Mouse (Mus musculus): ENCODE measurements around the gene Ccdc33. TPM values are rescaled to one million over a fixed set of nuclear protein-coding genes. Genes with fewer than 3 reads are reported as not detected.
A peak's percentile ranks its signal among the peaks of the same experiment; 100 is the strongest.

The Ccdc33 gene
- polyA plus RNA-seq, 1 experiment from 2014 or later = not detected

DNA sequence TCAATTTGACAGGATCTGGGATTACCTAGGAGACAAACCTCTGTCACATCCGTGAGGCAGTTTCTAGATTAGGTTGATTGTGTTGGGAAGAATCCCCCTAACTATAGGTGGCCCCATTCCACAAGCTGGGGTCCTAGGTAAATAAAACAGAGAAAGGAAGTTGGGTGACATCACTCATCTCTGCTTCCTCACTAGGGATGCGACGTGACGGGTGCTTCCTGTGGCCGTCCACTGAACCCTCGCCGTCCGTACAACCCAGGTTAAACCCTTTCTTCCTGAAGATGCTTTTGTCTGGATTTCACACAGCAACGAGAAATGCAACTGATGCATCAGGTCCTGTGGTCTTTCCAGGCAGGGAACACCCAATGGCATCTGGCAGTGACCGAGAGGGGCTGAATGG lies 71.6 kb downstream of the Ccdc33 start:
- Histone ChIP-seq H3K9me3 (replicated peaks) (no peaks in the 10 kb centered on the region), H3K9ac (no peak overlapping the region), H3K36me3 (no peaks in the 10 kb centered on the region), H3K4me3 (replicated peaks) (no peak overlapping the region), H3K4me1 (replicated peaks) (no peaks in the 10 kb centered on the region), H3K27me3 (peaks cover 43% of the 10 kb centered on the region), H3K27ac (no peak overlapping the region), H3K4me2 (no peak overlapping the region)
- ATAC-seq (ENCODE audit: low read depth) (no peak), DNase-seq (no peak)
- 21% methylated on average over 10 of the region's 10 CpGs for WGBS (ENCODE audit: insufficient replicate concordance)

DNA sequence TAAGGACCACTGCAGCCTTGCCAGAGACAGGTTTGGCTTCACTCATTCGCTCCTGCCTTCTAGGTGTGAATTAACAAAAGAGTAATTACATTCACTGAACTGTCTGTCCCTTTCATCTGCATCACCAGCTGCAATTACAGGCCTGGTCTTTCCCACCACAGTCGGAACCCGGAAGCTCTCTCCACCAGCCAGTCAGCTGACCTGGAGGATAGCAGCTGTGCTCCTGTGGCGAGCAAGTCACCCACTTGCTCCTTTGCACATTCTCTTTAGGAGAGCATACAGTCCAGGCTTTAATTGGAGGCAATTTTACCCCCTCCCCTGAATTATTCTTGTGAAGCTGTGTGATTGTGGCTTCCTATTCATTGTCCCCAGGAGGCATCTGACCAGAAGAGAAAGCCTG lies 73.0 kb downstream of the Ccdc33 start:
- ATAC-seq (ENCODE audit: low read depth) = no peak
- Histone ChIP-seq H3K36me3 (no peaks in the 10 kb centered on the region), H3K4me1 (replicated peaks) (no peaks in the 10 kb centered on the region), H3K27ac (no peak overlapping the region), H3K9ac (no peak overlapping the region), H3K27me3 (peaks cover 32% of the 10 kb centered on the region), H3K4me3 (replicated peaks) (no peak overlapping the region), H3K9me3 (replicated peaks) (no peaks in the 10 kb centered on the region), H3K4me2 (no peak overlapping the region)
- no peak for DNase-seq
- 27% methylated on average over 4 of the region's 4 CpGs for WGBS (ENCODE audit: insufficient replicate concordance)

DNA sequence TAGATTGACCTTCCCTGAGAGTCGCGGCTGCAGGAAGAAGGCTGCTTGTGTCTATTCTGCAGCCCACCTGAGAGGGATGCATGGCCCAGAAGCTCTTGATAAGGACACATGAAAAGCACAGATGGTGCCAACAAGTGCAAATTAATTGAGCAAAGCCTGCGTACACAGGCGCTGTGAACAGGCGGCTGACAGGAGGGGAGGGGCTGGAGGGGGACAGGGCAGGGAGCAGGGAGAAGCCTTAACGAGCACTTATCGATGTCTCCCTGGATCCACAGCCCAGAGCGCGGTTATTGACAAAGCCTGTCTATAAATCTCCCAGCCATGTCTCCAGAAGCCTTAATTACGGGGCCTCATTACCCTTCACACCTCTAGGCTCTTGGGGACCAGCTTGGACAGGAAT lies 73.8 kb downstream of the Ccdc33 start:
- DNase-seq (no peak), ATAC-seq (ENCODE audit: low read depth) (no peak)
- no peak overlapping the region for H3K4me3 ChIP-seq (replicated peaks)
- H3K4me2 ChIP-seq = no peak overlapping the region
- H3K27ac ChIP-seq = no peak overlapping the region
- H3K4me1 ChIP-seq (replicated peaks) = no peaks in the 10 kb centered on the region
- peaks cover 25% of the 10 kb centered on the region for H3K27me3 ChIP-seq
- WGBS (ENCODE audit: insufficient replicate concordance) = 42% methylated on average over 10 of the region's 10 CpGs
- H3K9ac ChIP-seq = no peak overlapping the region
- no peaks in the 10 kb centered on the region for H3K9me3 ChIP-seq (replicated peaks)
- H3K36me3 ChIP-seq = no peaks in the 10 kb centered on the region

DNA sequence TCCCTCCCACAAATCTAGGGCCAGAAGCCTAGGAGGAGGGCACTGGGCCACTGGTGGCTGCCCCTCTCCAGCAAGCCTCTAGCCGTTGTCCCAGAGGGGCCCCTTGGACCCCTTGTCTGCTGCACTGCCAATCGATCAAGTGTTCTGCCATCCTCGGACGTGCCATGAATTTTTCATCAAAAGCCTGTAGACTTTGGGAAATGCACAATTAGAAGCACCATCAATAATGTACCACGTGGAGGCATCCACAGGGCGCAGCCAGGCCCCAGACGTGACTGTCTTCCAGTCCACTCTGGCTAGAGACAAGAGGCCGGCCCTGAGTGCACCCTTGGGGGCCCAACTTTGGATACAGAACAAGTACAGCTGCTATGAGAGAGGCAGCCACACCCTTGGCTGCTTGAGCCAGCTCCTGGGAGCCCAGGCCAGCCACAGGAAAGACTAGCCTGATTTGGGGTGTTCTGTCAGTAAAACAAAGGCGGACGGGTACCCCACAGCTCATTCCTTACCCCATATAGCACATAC lies 75.1 kb downstream of the Ccdc33 start:
- no peaks in the 10 kb centered on the region for H3K9me3 ChIP-seq (replicated peaks)
- WGBS (ENCODE audit: insufficient replicate concordance) = 65% methylated on average over 10 of the region's 10 CpGs

DNA sequence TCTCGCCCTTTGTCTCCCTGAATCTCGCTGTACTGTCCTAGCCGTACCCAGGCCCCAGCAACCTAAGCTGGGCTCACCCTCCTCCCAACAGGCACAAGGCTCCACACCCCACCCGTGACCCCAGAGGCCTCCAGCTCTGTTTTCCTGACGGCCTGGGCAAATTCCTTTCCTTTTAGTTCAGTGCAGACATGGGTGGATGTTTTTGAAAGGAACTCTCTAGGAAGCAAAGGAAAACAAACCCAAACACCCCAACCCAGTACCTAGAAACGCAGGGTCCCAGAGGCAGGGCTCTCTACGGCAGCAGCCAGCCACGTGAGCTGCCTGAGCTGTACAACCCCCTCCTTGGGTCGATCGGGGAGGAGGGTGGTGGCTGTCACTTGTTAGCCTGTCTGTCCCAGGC lies 76.2 kb downstream of the Ccdc33 start:
- no peak overlapping the region for H3K4me2 ChIP-seq

More for the DNA sequence above, 75.1 kb downstream of the Ccdc33 start:
- Histone ChIP-seq H3K4me1 (replicated peaks) (no peaks in the 10 kb centered on the region), H3K9ac (no peak overlapping the region), H3K27ac (no peak overlapping the region), H3K27me3 (peaks cover 27% of the 10 kb centered on the region), H3K36me3 (no peaks in the 10 kb centered on the region), H3K4me3 (replicated peaks) (no peak overlapping the region), H3K4me2 (no peak overlapping the region)
- DNase-seq = no peak
- ATAC-seq (ENCODE audit: low read depth) = no peak

DNA sequence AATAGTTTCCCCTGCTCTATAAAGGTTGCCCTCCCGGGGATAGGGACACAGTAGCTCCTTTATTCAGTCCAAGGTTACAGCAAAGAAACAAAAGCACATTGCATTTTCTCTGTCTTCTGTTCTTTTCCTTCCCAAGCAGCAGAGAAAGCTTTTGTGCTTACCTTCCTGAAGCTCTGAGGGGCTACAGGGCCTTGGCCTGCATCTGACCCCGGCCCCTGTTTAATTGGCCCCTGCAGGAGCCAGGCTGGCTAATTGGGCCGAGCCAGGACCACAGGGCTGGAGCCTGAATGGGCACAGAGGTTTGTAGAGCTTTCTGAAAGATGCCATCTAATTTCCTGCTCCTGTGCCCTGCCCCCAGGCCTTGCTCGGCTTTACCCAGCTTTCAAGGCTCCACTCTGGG lies 77.6 kb downstream of the Ccdc33 start:
- 40% methylated on average over 4 of the region's 4 CpGs for WGBS (ENCODE audit: insufficient replicate concordance)
- no peak for DNase-seq
- no peak for ATAC-seq (ENCODE audit: low read depth)
- Histone ChIP-seq H3K4me3 (replicated peaks) (no peak overlapping the region), H3K4me2 (no peak overlapping the region), H3K4me1 (replicated peaks) (no peaks in the 10 kb centered on the region), H3K9me3 (replicated peaks) (no peaks in the 10 kb centered on the region), H3K36me3 (no peaks in the 10 kb centered on the region), H3K27ac (no peak overlapping the region), H3K9ac (no peak overlapping the region), H3K27me3 (peaks cover 35% of the 10 kb centered on the region)

More for the DNA sequence above, 76.2 kb downstream of the Ccdc33 start:
- no peak overlapping the region for H3K27ac ChIP-seq
- no peaks in the 10 kb centered on the region for H3K36me3 ChIP-seq
- no peak overlapping the region for H3K4me3 ChIP-seq (replicated peaks)
- peaks cover 30% of the 10 kb centered on the region for H3K27me3 ChIP-seq
- no peak for DNase-seq
- WGBS (ENCODE audit: insufficient replicate concordance) = 37% methylated on average over 10 of the region's 10 CpGs
- H3K4me1 ChIP-seq (replicated peaks) = no peaks in the 10 kb centered on the region
- no peaks in the 10 kb centered on the region for H3K9me3 ChIP-seq (replicated peaks)
- no peak for ATAC-seq (ENCODE audit: low read depth)
- H3K9ac ChIP-seq = no peak overlapping the region

DNA sequence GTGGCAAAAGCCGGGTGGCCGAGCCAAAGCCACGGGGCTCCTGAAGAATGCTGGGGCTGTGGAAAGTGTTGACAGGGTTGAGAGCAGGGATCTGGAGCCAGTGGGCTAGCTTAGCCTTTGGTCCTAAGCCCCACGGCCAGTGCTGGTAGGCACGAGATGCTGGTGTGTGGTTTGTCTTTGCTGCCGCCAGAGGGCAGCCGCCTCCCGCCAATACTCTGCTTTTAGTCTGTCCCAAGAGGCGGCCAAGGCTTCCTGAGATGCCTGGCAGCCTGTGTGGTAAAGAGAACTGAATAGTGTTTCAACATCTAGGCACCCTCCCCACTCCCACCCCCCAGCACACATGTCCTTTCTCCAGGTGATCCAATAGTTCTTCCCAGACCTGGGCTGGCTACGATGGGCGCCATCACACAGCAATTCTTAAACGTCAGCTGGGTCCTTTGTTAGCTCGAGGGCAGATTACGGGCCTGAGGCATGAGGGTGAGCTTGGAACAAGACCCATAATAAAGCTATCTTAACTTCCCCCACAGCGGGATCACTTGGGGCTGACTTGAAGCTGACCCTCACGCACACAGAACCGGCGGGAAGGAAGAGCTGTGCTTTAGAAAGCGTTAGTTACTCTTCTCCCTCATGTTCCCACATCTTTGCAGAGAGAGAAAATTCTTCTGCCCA lies 80.0 kb downstream of the Ccdc33 start:
- H3K4me1 ChIP-seq (replicated peaks) = no peaks in the 10 kb centered on the region
- H3K4me3 ChIP-seq (replicated peaks) = no peak overlapping the region
- no peak overlapping the region for H3K27ac ChIP-seq
- H3K27me3 ChIP-seq = peaks cover 23% of the 10 kb centered on the region
- no peak overlapping the region for H3K9ac ChIP-seq
- no peaks in the 10 kb centered on the region for H3K9me3 ChIP-seq (replicated peaks)
- no peaks in the 10 kb centered on the region for H3K36me3 ChIP-seq
- ATAC-seq (ENCODE audit: low read depth) = no peak
- peak; percentile 9 for DNase-seq
- no peak overlapping the region for H3K4me2 ChIP-seq
- WGBS (ENCODE audit: insufficient replicate concordance) = 33% methylated on average over 19 of the region's 19 CpGs

DNA sequence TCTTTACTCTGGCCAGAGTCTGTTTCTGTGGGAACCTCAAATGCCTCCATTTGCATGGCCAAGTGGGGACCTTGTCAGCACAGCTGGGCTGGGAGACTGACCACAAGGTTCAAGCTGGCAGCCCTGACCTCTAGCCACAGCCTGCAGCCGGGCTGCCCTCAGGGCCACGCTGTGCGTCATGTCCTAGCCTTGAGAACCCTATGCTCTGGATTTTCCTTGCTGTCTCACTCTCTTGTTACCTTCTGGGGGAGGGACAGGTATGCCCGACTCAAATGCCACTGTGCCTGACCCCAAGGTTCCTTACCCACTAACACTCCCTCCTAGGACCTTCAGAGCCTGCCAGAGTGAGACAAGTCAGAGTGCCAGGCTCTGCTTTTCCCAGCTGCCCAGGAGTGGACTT lies 81.7 kb downstream of the Ccdc33 start:
- no peaks in the 10 kb centered on the region for H3K36me3 ChIP-seq
- H3K4me2 ChIP-seq = no peak overlapping the region
- DNase-seq = no peak
- H3K9me3 ChIP-seq (replicated peaks) = no peaks in the 10 kb centered on the region
- H3K9ac ChIP-seq = no peak overlapping the region
- H3K4me3 ChIP-seq (replicated peaks) = no peak overlapping the region
- no peak for ATAC-seq (ENCODE audit: low read depth)
- peaks cover 23% of the 10 kb centered on the region for H3K27me3 ChIP-seq
- 44% methylated on average over 4 of the region's 4 CpGs for WGBS (ENCODE audit: insufficient replicate concordance)
- H3K4me1 ChIP-seq (replicated peaks) = no peaks in the 10 kb centered on the region
- no peak overlapping the region for H3K27ac ChIP-seq

DNA sequence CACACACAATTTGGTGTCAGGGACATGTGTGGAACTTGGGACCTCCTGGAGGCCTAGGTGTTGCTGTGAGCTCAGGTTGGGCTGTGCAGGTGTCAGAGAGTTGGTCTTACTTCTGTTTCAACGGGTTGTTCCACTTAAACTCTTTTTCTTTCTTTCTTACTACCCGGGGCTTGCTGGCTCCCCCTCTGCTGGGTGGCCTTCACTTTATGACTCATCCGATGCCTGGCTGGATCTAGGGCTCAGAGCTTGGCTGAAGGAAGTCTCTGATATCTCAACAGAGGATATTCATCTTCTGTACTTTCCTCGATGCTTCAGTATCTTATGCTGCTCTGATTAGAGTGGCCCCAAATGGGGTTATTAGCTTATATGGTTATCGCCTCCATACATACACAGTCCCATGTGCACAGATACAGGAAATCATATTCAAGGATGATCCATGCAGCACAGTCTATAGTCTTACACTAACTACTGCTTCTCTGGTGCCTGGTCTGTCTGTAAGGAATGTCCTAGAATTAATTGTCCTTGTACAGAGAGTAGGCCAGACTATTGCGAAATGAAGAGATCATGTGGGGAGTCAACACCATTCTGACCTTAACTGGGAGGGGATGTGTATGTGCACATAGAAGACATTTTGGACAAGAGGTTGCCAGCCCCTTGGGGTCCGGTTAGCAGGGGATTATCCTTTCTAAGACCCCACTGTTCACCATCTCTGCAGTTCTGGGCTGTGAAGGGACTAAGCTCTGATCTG lies 82.5 kb downstream of the Ccdc33 start:
- Histone ChIP-seq H3K4me1 (replicated peaks) (no peaks in the 10 kb centered on the region), H3K4me3 (replicated peaks) (no peak overlapping the region), H3K27me3 (peaks cover 23% of the 10 kb centered on the region), H3K9ac (no peak overlapping the region), H3K9me3 (replicated peaks) (no peaks in the 10 kb centered on the region), H3K27ac (no peak overlapping the region), H3K36me3 (no peaks in the 10 kb centered on the region), H3K4me2 (no peak overlapping the region)
- DNase-seq (no peak), ATAC-seq (ENCODE audit: low read depth) (no peak)
- WGBS (ENCODE audit: insufficient replicate concordance) = 43% methylated on average over 7 of the region's 7 CpGs

DNA sequence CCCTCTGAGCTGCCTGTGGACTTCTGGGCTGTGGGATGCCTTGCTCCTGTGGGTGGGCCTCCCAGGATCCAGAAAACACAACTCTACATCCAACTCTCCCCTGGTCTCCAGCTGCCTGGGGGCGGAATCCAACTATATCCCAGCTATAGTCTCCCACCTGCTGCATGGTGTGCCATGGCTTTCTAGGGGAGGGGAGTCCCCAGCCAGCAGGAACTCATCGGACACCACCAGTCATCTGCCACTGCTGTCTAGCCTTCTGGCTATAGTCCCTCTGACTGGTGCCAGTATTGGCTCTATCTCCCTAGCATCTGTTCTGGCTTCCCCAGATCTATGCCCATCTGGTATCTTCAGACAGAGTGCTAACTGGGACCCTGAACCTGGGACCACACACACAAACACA lies 83.1 kb downstream of the Ccdc33 start:
- Histone ChIP-seq H3K4me1 (replicated peaks) (no peaks in the 10 kb centered on the region), H3K36me3 (no peaks in the 10 kb centered on the region), H3K27me3 (peaks cover 23% of the 10 kb centered on the region), H3K27ac (no peak overlapping the region), H3K9me3 (replicated peaks) (no peaks in the 10 kb centered on the region), H3K4me2 (no peak overlapping the region), H3K9ac (no peak overlapping the region), H3K4me3 (replicated peaks) (no peak overlapping the region)
- ATAC-seq (ENCODE audit: low read depth) = no peak
- 46% methylated on average over 2 of the region's 2 CpGs for WGBS (ENCODE audit: insufficient replicate concordance)
- no peak for DNase-seq

DNA sequence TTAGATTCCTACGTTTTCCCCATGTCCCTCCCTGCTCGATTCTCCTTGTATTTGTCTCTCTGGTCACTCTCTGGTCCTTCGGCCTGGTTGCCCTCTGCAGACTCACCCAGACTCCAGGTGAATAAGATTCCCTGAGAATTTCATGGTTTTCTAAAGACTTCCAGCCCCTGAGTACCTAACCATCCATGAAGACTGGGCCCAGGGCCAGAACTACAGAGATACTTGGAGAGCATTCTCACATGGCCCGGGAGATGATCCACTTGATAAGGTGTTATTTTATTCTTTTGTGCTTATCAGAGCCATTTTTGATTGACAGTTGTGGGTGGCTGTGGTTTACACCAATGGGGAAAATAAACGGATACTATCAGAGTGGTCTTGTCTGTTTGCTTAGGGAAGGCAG lies 86.7 kb downstream of the Ccdc33 start:
- no peak for ATAC-seq (ENCODE audit: low read depth)
- 40% methylated on average over 5 of the region's 5 CpGs for WGBS (ENCODE audit: insufficient replicate concordance)
- H3K4me2 ChIP-seq = no peak overlapping the region

More for the DNA sequence above, 86.7 kb downstream of the Ccdc33 start:
- H3K4me1 ChIP-seq (replicated peaks) = no peaks in the 10 kb centered on the region
- no peaks in the 10 kb centered on the region for H3K36me3 ChIP-seq
- H3K9me3 ChIP-seq (replicated peaks) = no peaks in the 10 kb centered on the region
- H3K4me3 ChIP-seq (replicated peaks) = no peak overlapping the region
- DNase-seq = no peak
- H3K27ac ChIP-seq = no peak overlapping the region
- no peak overlapping the region for H3K9ac ChIP-seq
- H3K27me3 ChIP-seq = peaks cover 7% of the 10 kb centered on the region; the same call in 1 of the 2 replicates
